Mouse (Mus musculus): ENCODE data around the gene Nup98. TPM values are rescaled to one million over a fixed set of nuclear protein-coding genes. Genes with fewer than 3 reads are reported as not detected.
A peak's percentile ranks its signal among the peaks of the same experiment; 100 is the strongest.

Gene Nup98
- polyA plus RNA-seq, 1 experiment from 2014 or later = 20.8 TPM

DNA sequence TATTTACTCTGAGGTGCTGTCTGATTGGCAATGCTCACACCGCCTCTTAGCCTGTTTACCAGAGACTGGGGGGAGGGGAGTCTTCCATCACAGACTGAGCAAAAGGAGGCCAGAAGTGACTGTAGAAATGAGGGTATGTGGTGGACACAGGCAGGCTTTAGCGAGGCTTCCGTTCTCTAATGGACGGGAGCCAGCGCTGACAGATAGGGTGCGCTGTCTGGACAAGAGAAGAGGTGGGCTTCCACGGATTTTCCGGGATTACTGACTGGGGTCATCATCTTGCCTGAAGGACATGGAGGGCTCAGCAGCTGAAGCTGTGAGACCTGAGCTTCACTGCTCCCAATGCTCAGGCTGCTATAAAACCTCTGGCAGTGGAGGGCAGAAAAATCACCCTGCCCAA lies 107.7 kb downstream of the Nup98 start:
- no peaks in the 10 kb centered on the region for H3K36me3 ChIP-seq (ENCODE audit: control insufficient read depth, insufficient read depth)
- no peak overlapping the region for H3K27ac ChIP-seq (ENCODE audit: low read length)
- peaks cover 22% of the 10 kb centered on the region for H3K4me1 ChIP-seq (ENCODE audit: control insufficient read depth, insufficient read depth, low read length)
- H3K4me2 ChIP-seq (ENCODE audit: low read depth, low read length) = no peak overlapping the region
- H3K9ac ChIP-seq (ENCODE audit: low read length) = no peak overlapping the region
- ATAC-seq (replicated peaks; ENCODE audit: extremely low read depth, insufficient read depth, low FRiP score) = no peak
- no peak overlapping the region for H3K4me3 ChIP-seq (ENCODE audit: low read length)
- no peaks in the 10 kb centered on the region for H3K9me3 ChIP-seq (replicated peaks; ENCODE audit: control insufficient read depth, low read length)
- no peaks in the 10 kb centered on the region for H3K27me3 ChIP-seq (ENCODE audit: control insufficient read depth, insufficient read depth, low read length)
- WGBS = 50% methylated on average over 8 of the region's 8 CpGs

DNA sequence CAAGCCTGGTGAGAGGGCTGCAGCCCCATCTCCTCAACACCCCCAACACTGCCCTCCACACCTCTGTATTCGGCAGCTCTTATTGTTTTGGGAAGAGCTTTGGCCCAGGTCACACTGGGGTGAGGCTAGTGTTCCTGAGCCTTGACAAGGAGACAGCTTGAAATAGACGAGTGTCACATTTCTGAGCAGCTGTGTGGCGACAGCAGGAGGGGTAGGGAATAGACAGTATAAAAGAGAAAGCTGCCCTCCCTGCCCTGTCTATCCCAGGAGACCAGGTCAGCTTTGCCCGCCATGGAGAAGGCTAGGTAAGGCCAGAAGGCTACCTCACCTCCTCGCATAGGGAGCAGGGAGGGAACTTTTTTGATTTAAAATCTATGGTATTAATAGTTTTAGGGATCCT lies 108.5 kb downstream of the Nup98 start, which contains the start of gene Art1:
Gene Art1, plus strand, starts transcription at position 257 of the 400 bp plus-strand sequence.
- no peak for ATAC-seq (replicated peaks; ENCODE audit: extremely low read depth, insufficient read depth, low FRiP score)
- H3K4me3 ChIP-seq (ENCODE audit: low read length) = no peak within 1 kb of the TSS
- 0 out of 2 replicates have a peak within 1 kb of the TSS, but pooled peaks have one; percentile 25 for H3K27ac ChIP-seq (ENCODE audit: low read length)

GRCm38 (mm10) chr7:102100868-102101267 lies 109.1 kb downstream of the Nup98 start:
- no peak overlapping the region for H3K4me3 ChIP-seq (ENCODE audit: low read length)
- H3K9me3 ChIP-seq (replicated peaks; ENCODE audit: control insufficient read depth, low read length) = no peaks in the 10 kb centered on the region
- H3K27ac ChIP-seq (ENCODE audit: low read length) = 0 out of 2 replicates have a peak overlapping the region, but pooled peaks have one; percentile 25
- H3K4me2 ChIP-seq (ENCODE audit: low read depth, low read length) = no peak overlapping the region
- no peak for ATAC-seq (replicated peaks; ENCODE audit: extremely low read depth, insufficient read depth, low FRiP score)
- H3K9ac ChIP-seq (ENCODE audit: low read length) = peak overlapping the region; percentile 21; the same call in 1 of the 2 replicates
- 69% methylated on average over 5 of the region's 5 CpGs for WGBS
- no peaks in the 10 kb centered on the region for H3K36me3 ChIP-seq (ENCODE audit: control insufficient read depth, insufficient read depth)
- peaks cover 17% of the 10 kb centered on the region for H3K4me1 ChIP-seq (ENCODE audit: control insufficient read depth, insufficient read depth, low read length)
- no peaks in the 10 kb centered on the region for H3K27me3 ChIP-seq (ENCODE audit: control insufficient read depth, insufficient read depth, low read length)

More for the DNA sequence above, 108.5 kb downstream of the Nup98 start, which contains the start of gene Art1:
- no peaks in the 10 kb centered on the region for H3K27me3 ChIP-seq (ENCODE audit: control insufficient read depth, insufficient read depth, low read length)
- H3K36me3 ChIP-seq (ENCODE audit: control insufficient read depth, insufficient read depth) = no peaks in the 10 kb centered on the region
- H3K9me3 ChIP-seq (replicated peaks; ENCODE audit: control insufficient read depth, low read length) = no peaks in the 10 kb centered on the region
- WGBS = 52% methylated on average over 5 of the region's 5 CpGs
- peak within 1 kb of the TSS; percentile 60 for H3K4me2 ChIP-seq (ENCODE audit: low read depth, low read length)
- peak within 1 kb of the TSS; percentile 21; the same call in 1 of the 2 replicates for H3K9ac ChIP-seq (ENCODE audit: low read length)
- peaks cover 17% of the 10 kb centered on the region for H3K4me1 ChIP-seq (ENCODE audit: control insufficient read depth, insufficient read depth, low read length)

- peak overlapping the region; percentile 30 for H3K4me3 ChIP-seq (ENCODE audit: low read length)
- H3K9me3 ChIP-seq (replicated peaks; ENCODE audit: control insufficient read depth, low read length) = no peaks in the 10 kb centered on the region
- ATAC-seq (replicated peaks; ENCODE audit: extremely low read depth, insufficient read depth, low FRiP score) = peak; percentile 55
- H3K27ac ChIP-seq (ENCODE audit: low read length) = 0 out of 2 replicates have a peak overlapping the region, but pooled peaks have one; percentile 25
- peak overlapping the region; percentile 60 for H3K4me2 ChIP-seq (ENCODE audit: low read depth, low read length)
- WGBS = 6% methylated on average over 30 of the region's 30 CpGs
- H3K27me3 ChIP-seq (ENCODE audit: control insufficient read depth, insufficient read depth, low read length) = no peaks in the 10 kb centered on the region
- H3K4me1 ChIP-seq (ENCODE audit: control insufficient read depth, insufficient read depth, low read length) = peaks cover 17% of the 10 kb centered on the region
- no peaks in the 10 kb centered on the region for H3K36me3 ChIP-seq (ENCODE audit: control insufficient read depth, insufficient read depth)
- peak overlapping the region; percentile 11 for H3K9ac ChIP-seq (ENCODE audit: low read length)
Measured at GRCm38 (mm10) chr7:102099760-102100661, 110.0 kb downstream of the Nup98 start.

- Histone ChIP-seq H3K36me3 (ENCODE audit: control insufficient read depth, insufficient read depth) (peaks cover 9% of the 10 kb centered on the region), H3K4me2 (ENCODE audit: low read depth, low read length) (no peak overlapping the region), H3K4me3 (ENCODE audit: low read length) (no peak overlapping the region), H3K4me1 (ENCODE audit: control insufficient read depth, insufficient read depth, low read length) (no peaks in the 10 kb centered on the region), H3K27me3 (ENCODE audit: control insufficient read depth, insufficient read depth, low read length) (no peaks in the 10 kb centered on the region), H3K9ac (ENCODE audit: low read length) (no peak overlapping the region), H3K27ac (ENCODE audit: low read length) (no peak overlapping the region), H3K9me3 (replicated peaks; ENCODE audit: control insufficient read depth, low read length) (no peaks in the 10 kb centered on the region; the same call in 1 of the 2 replicates)
- no peak for ATAC-seq (replicated peaks; ENCODE audit: extremely low read depth, insufficient read depth, low FRiP score)
- 94% methylated on average over 4 of the region's 4 CpGs for WGBS
Measured at GRCm38 (mm10) chr7:102087336-102087735, 122.6 kb downstream of the Nup98 start.

DNA sequence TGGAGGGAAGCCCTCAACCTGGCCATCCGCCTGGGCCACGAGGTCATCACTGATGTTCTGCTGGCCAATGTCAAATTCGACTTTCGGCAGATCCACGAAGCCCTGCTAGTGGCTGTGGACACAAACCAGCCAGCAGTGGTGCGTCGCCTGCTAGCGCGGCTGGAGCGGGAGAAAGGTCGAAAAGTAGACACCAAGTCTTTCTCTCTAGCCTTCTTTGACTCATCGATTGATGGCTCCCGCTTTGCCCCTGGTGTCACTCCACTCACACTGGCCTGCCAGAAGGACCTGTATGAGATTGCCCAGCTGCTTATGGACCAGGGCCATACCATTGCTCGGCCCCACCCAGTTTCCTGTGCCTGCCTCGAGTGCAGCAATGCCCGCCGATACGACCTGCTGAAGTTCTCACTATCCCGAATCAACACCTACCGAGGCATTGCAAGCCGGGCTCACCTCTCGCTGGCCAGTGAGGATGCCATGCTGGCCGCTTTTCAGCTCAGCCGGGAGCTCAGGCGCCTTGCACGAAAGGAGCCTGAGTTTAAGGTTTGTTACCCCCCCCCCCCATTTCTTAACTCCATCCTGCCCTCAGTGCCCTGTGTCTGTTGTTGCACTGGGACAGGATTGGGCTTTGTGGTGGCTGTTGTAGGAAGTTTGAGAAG lies 125.8 kb downstream of the Nup98 start:
- H3K4me1 ChIP-seq (ENCODE audit: control insufficient read depth, insufficient read depth, low read length) = no peaks in the 10 kb centered on the region
- no peak overlapping the region for H3K9ac ChIP-seq (ENCODE audit: low read length)
- no peak for ATAC-seq (replicated peaks; ENCODE audit: extremely low read depth, insufficient read depth, low FRiP score)
- H3K27me3 ChIP-seq (ENCODE audit: control insufficient read depth, insufficient read depth, low read length) = no peaks in the 10 kb centered on the region
- peaks cover 26% of the 10 kb centered on the region for H3K36me3 ChIP-seq (ENCODE audit: control insufficient read depth, insufficient read depth)
- 78% methylated on average over 26 of the region's 26 CpGs for WGBS
- H3K27ac ChIP-seq (ENCODE audit: low read length) = no peak overlapping the region
- H3K4me3 ChIP-seq (ENCODE audit: low read length) = no peak overlapping the region
- H3K4me2 ChIP-seq (ENCODE audit: low read depth, low read length) = no peak overlapping the region
- no peaks in the 10 kb centered on the region for H3K9me3 ChIP-seq (replicated peaks; ENCODE audit: control insufficient read depth, low read length)

DNA sequence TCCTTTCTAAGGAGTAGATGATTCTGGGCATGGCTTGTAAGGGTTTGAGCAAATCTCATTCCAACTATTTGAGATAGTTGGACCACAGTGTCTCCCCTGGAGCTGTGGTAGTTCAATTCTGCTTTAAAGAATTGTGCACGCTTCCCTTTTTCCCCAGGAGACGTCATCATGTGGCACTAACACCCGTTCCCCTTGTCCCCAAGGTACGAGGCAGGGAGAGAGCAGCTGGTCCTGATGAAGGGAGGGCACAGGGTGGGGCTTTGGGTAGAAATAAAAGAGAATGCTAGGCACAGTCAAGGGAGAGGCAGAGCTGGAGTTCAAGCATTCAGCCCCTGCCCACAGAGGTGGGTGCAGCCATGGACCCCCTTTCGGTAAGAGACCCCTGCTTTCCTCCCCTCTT lies 127.2 kb downstream of the Nup98 start, which contains the start of gene Trpc2:
Gene Trpc2, plus strand, starts transcription at position 301 of the 400 bp plus-strand sequence.
- Histone ChIP-seq H3K27me3 (ENCODE audit: control insufficient read depth, insufficient read depth, low read length) (no peaks in the 10 kb centered on the region), H3K9ac (ENCODE audit: low read length) (no peak within 1 kb of the TSS), H3K4me2 (ENCODE audit: low read depth, low read length) (no peak within 1 kb of the TSS), H3K4me3 (ENCODE audit: low read length) (no peak within 1 kb of the TSS), H3K27ac (ENCODE audit: low read length) (no peak within 1 kb of the TSS), H3K36me3 (ENCODE audit: control insufficient read depth, insufficient read depth) (peaks cover 31% of the 10 kb centered on the region), H3K4me1 (ENCODE audit: control insufficient read depth, insufficient read depth, low read length) (no peaks in the 10 kb centered on the region), H3K9me3 (replicated peaks; ENCODE audit: control insufficient read depth, low read length) (no peaks in the 10 kb centered on the region)
- WGBS = 84% methylated on average over 5 of the region's 5 CpGs
- ATAC-seq (replicated peaks; ENCODE audit: extremely low read depth, insufficient read depth, low FRiP score) = no peak

GRCm38 (mm10) chr7:102081784-102082183 lies 128.2 kb downstream of the Nup98 start:
- H3K27me3 ChIP-seq (ENCODE audit: control insufficient read depth, insufficient read depth, low read length) = no peaks in the 10 kb centered on the region
- H3K9me3 ChIP-seq (replicated peaks; ENCODE audit: control insufficient read depth, low read length) = no peaks in the 10 kb centered on the region
- no peak overlapping the region for H3K4me2 ChIP-seq (ENCODE audit: low read depth, low read length)
- no peak overlapping the region for H3K27ac ChIP-seq (ENCODE audit: low read length)
- no peak overlapping the region for H3K9ac ChIP-seq (ENCODE audit: low read length)
- H3K4me3 ChIP-seq (ENCODE audit: low read length) = no peak overlapping the region
- ATAC-seq (replicated peaks; ENCODE audit: extremely low read depth, insufficient read depth, low FRiP score) = no peak
- WGBS = 89% methylated on average over 5 of the region's 5 CpGs
- peaks cover 41% of the 10 kb centered on the region for H3K36me3 ChIP-seq (ENCODE audit: control insufficient read depth, insufficient read depth)
- no peaks in the 10 kb centered on the region for H3K4me1 ChIP-seq (ENCODE audit: control insufficient read depth, insufficient read depth, low read length)

DNA sequence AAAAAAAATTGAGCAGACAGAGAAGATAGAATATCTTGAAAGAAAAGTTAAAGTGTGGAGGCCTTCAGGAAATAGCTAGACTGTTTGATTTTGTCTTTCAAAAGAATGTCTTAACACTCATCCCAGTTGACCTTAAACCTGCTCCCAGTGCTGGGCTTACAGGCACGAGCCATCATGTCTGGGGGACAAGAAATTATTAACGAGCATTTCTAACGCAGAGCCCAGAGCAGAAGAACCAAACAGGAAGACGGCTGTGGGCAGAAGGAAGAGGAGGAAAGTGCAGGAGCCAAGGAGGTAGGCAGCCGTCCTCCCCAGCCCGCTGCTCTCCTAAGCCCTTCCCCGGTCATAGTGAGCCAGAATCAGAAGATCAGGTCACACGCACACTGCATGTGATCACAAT lies 129.7 kb downstream of the Nup98 start:
- Histone ChIP-seq H3K27ac (ENCODE audit: low read length) (no peak overlapping the region), H3K36me3 (ENCODE audit: control insufficient read depth, insufficient read depth) (peaks cover 51% of the 10 kb centered on the region), H3K4me2 (ENCODE audit: low read depth, low read length) (no peak overlapping the region), H3K27me3 (ENCODE audit: control insufficient read depth, insufficient read depth, low read length) (no peaks in the 10 kb centered on the region), H3K9ac (ENCODE audit: low read length) (no peak overlapping the region), H3K4me3 (ENCODE audit: low read length) (no peak overlapping the region), H3K4me1 (ENCODE audit: control insufficient read depth, insufficient read depth, low read length) (no peaks in the 10 kb centered on the region), H3K9me3 (replicated peaks; ENCODE audit: control insufficient read depth, low read length) (no peaks in the 10 kb centered on the region)
- no peak for ATAC-seq (replicated peaks; ENCODE audit: extremely low read depth, insufficient read depth, low FRiP score)
- WGBS = 87% methylated on average over 8 of the region's 8 CpGs

Measured in heart, embryonic 16.5 days (tissue).